35 mouse cellular contexts compared by ENCODE assay signal in genomic region chr10:95207423-95207822, GRCm38 (mm10).
"Had no signal": no experiment of that assay in that cellular context is flagged by ENCODE, and none has a peak within 500 bp of the region (broad histone marks: within the 10 kb centered on the region; RNA-seq: fewer than 3 reads in every experiment).

No protein-coding gene starts in this region.

- H3K27me3 ChIP-seq: heart, embryonic 13.5 days; heart, embryonic 15.5 days; hindbrain, embryonic 12.5 days; hindbrain, embryonic 13.5 days; hindbrain, embryonic 15.5 days; intestine, embryonic 15.5 days; kidney, embryonic 15.5 days had no signal

- H3K9ac ChIP-seq: heart, embryonic 12.5 days; heart, embryonic 13.5 days; heart, embryonic 15.5 days; hindbrain, embryonic 12.5 days; hindbrain, embryonic 13.5 days; hindbrain, embryonic 14.5 days; hindbrain, embryonic 15.5 days; intestine, embryonic 15.5 days; kidney, embryonic 15.5 days had no signal

- H3K4me3 ChIP-seq: heart, embryonic 10.5 days; heart, embryonic 12.5 days; heart, embryonic 13.5 days; heart, embryonic 15.5 days; hindbrain, embryonic 10.5 days; hindbrain, embryonic 12.5 days; hindbrain, embryonic 13.5 days; hindbrain, embryonic 15.5 days; intestine, embryonic 15.5 days; kidney, embryonic 15.5 days; layer of hippocampus, adult 2 months had no signal

- H3K36me3 ChIP-seq: heart, embryonic 10.5 days; heart, embryonic 12.5 days; heart, embryonic 13.5 days; heart, embryonic 15.5 days; hindbrain, embryonic 10.5 days; hindbrain, embryonic 12.5 days; hindbrain, embryonic 13.5 days; hindbrain, embryonic 15.5 days; intestine, embryonic 15.5 days; kidney, embryonic 15.5 days had no signal

- ATAC-seq: hindbrain, embryonic 16.5 days; hindbrain, postnatal 0 days; inflammation-experienced regulatory T-cells, adult 6 months; intestine, embryonic 15.5 days; intestine, embryonic 16.5 days; intestine, postnatal 0 days had no signal

- H3K4me2 ChIP-seq: heart, embryonic 11.5 days; heart, embryonic 12.5 days; heart, embryonic 13.5 days; heart, embryonic 15.5 days; hindbrain, embryonic 12.5 days; hindbrain, embryonic 13.5 days; hindbrain, embryonic 14.5 days; hindbrain, embryonic 15.5 days; intestine, embryonic 15.5 days; kidney, embryonic 15.5 days had no signal

- DNase-seq: heart, postnatal 10 days; heart, postnatal 14 days; heart, postnatal 36 days; heart, postnatal 4 days; kidney, adult 11 months; kidney, adult 18-20 months; kidney, adult 2 months; kidney, adult 8-10 months; kidney, adult 9 months; kidney, postnatal 10 days; kidney, postnatal 14 days; kidney, postnatal 25 days; kidney, postnatal 36 days; kidney, postnatal 4 days; layer of hippocampus, adult 9-11 months; layer of hippocampus, postnatal 36 days had no signal

- H3K27ac ChIP-seq: heart, embryonic 10.5 days; heart, embryonic 13.5 days; heart, embryonic 15.5 days; hindbrain, embryonic 10.5 days; hindbrain, embryonic 12.5 days; hindbrain, embryonic 13.5 days; hindbrain, embryonic 14.5 days; hindbrain, embryonic 15.5 days; hindbrain, postnatal 0 days; intestine, embryonic 15.5 days; kidney, embryonic 15.5 days; kidney, postnatal 0 days; layer of hippocampus, adult 2 months had no signal

- H3K9me3 ChIP-seq: heart, embryonic 10.5 days; heart, embryonic 12.5 days; heart, embryonic 13.5 days; heart, embryonic 15.5 days; hindbrain, embryonic 10.5 days; hindbrain, embryonic 12.5 days; hindbrain, embryonic 13.5 days; hindbrain, embryonic 15.5 days; intestine, embryonic 15.5 days; kidney, embryonic 15.5 days had no signal

- H3K4me1 ChIP-seq: heart, embryonic 15.5 days; hindbrain, embryonic 12.5 days; hindbrain, embryonic 13.5 days; hindbrain, embryonic 15.5 days; intestine, embryonic 15.5 days had no signal
